Mouse (Mus musculus) hematopoietic multipotent progenitor cell, adult 10-12 weeks (in vitro differentiated cells): ENCODE results near the gene Rela. TPM values are rescaled to one million over a fixed set of nuclear protein-coding genes. Genes with fewer than 3 reads are reported as not detected.

Experiments used
- polyA plus RNA-seq: library from polyadenylated mRNA; stranded (reverse); fragments of >175 nt; gene quantifications from 2 replicates; pipeline ENCODE4 v1.2.3, GENCODE M21; 2012; ENCODE audit warnings: low replicate concordance

Gene Rela
- 119 and 167 TPM in 2 replicates for polyA plus RNA-seq

GRCm38 (mm10) chr19:5637069-5638047, at the start of gene Rela:
Rela (plus strand) TSS chr19:5637483.

GRCm38 (mm10) chr19:5601752-5602541, 35.3 kb upstream of the Rela start, which contains the start of gene Rnaseh2c:
Rnaseh2c (plus strand) TSS chr19:5601873.

GRCm38 (mm10) chr19:5609547-5610404, 27.5 kb upstream of the Rela start, which contains the start of gene Kat5:
Kat5 (minus strand) TSS chr19:5610237.

GRCm38 (mm10) chr19:5662981-5663913, 26.0 kb downstream of the Rela start, which contains the start of gene Sipa1:
Sipa1 (minus strand) TSS chr19:5663707.

GRCm38 (mm10) chr19:5688200-5689087, 51.2 kb downstream of the Rela start, which contains the start of the genes Map3k11 and Pcnx3:
Map3k11 (plus strand) TSS chr19:5688742.
Pcnx3 (minus strand) TSS chr19:5688908.

Other genes with a start within 250 kb of the Rela start
- 110 and 179 TPM in 2 replicates for gene Sart1, start 248.8 kb upstream of the Rela start, polyA plus RNA-seq
- gene Tsga10ip, start 235.0 kb upstream of the Rela start, polyA plus RNA-seq: 0.49 and 0.58 TPM in 2 replicates
- gene Drap1, start 212.5 kb upstream of the Rela start, polyA plus RNA-seq: 303 and 479 TPM in 2 replicates
- gene AI837181, start 212.3 kb upstream of the Rela start, polyA plus RNA-seq: 107 and 177 TPM in 2 replicates
- gene Fosl1, start 189.9 kb upstream of the Rela start, polyA plus RNA-seq: 0.48 and 1.9 TPM in 2 replicates
- 10.9 and 19.5 TPM in 2 replicates for gene Ccdc85b, start 179.6 kb upstream of the Rela start, polyA plus RNA-seq
- 31.3 and 343 TPM in 2 replicates for gene Fibp, start 176.9 kb upstream of the Rela start, polyA plus RNA-seq
- gene Ctsw, start 169.0 kb upstream of the Rela start, polyA plus RNA-seq: 5.4 and 7.6 TPM in 2 replicates
- gene Efemp2, start 163.5 kb upstream of the Rela start, polyA plus RNA-seq: 0.41 and 1.7 TPM in 2 replicates
- 61.7 and 62.0 TPM in 2 replicates for gene Mus81, start 149.1 kb upstream of the Rela start, polyA plus RNA-seq
- 1,270 and 1,994 TPM in 2 replicates for gene Cfl1, start 147.0 kb upstream of the Rela start, polyA plus RNA-seq
- 0.41 and 1.1 TPM in 2 replicates for gene 1700020D05Rik, start 133.7 kb upstream of the Rela start, polyA plus RNA-seq
- 3.6 and 8.4 TPM in 2 replicates for gene Snx32, start 126.9 kb upstream of the Rela start, polyA plus RNA-seq
- not detected in 2 replicates for gene Ovol1, start 76.8 kb upstream of the Rela start, polyA plus RNA-seq
- 50.2 and 53.5 TPM in 2 replicates for gene Ap5b1, start 69.5 kb upstream of the Rela start, polyA plus RNA-seq
- gene Rnaseh2c, start 35.6 kb upstream of the Rela start, polyA plus RNA-seq: 126 and 206 TPM in 2 replicates
- 74.4 and 113 TPM in 2 replicates for gene Kat5, start 27.2 kb upstream of the Rela start, polyA plus RNA-seq
- gene Sipa1, start 26.2 kb downstream of the Rela start, polyA plus RNA-seq: 869 and 1,782 TPM in 2 replicates
- 160 and 317 TPM in 2 replicates for gene Map3k11, start 51.3 kb downstream of the Rela start, polyA plus RNA-seq
- 364 and 1,099 TPM in 2 replicates for gene Pcnx3, start 51.4 kb downstream of the Rela start, polyA plus RNA-seq
- 0.54 and 1.7 TPM in 2 replicates for gene Kcnk7, start 66.9 kb downstream of the Rela start, polyA plus RNA-seq
- 110 and 206 TPM in 2 replicates for gene Ehbp1l1, start 88.8 kb downstream of the Rela start, polyA plus RNA-seq
- gene Fam89b, start 92.2 kb downstream of the Rela start, polyA plus RNA-seq: 70.9 and 119 TPM in 2 replicates
- 1.6 and 8.2 TPM in 2 replicates for gene Ltbp3, start 103.4 kb downstream of the Rela start, polyA plus RNA-seq
- gene Scyl1, start 133.9 kb downstream of the Rela start, polyA plus RNA-seq: 58.9 and 76.3 TPM in 2 replicates
- 36.0 and 56.1 TPM in 2 replicates for gene Frmd8, start 237.8 kb downstream of the Rela start, polyA plus RNA-seq
- gene Slc25a45, start 240.3 kb downstream of the Rela start, polyA plus RNA-seq: 4.6 and 15.6 TPM in 2 replicates